Mouse (Mus musculus) megakaryocyte, embryonic 14.5 days (primary cell): Measurements from ENCODE around the gene Arf1.

Experiments
- FLI1 ChIP-seq: IDR thresholded peaks from 2 replicates; pipeline ENCODE4 v1.6.1; 2012; ENCODE audit warnings: low read length, inconsistent platforms, mixed read lengths
- GATA1 ChIP-seq: IDR thresholded peaks from 3 replicates; pipeline ENCODE4 v1.6.1; 2012; ENCODE audit warnings: mixed read lengths, low read length, inconsistent platforms, borderline replicate concordance

- no peak for TF ChIP-seq GATA1
- no peak for TF ChIP-seq FLI1
Observed at GRCm38 (mm10) chr11:59165616-59166241, 62.3 kb downstream of the Arf1 start.
